Mouse (Mus musculus) small intestine, adult 2 months (tissue): Measurements from ENCODE around the gene Grhl3.

Experiments
- CTCF ChIP-seq: fragments of 200-500 bp; IDR thresholded peaks from 2 replicates; pipeline ENCODE4 v1.5.1; 2012; ENCODE audit warnings: low read depth, mild to moderate bottlenecking, control low read depth, inconsistent platforms, low read length, moderate library complexity, mixed read lengths; ENCODE audit not compliant: insufficient replicate concordance, insufficient read length; ENCODE audit errors: extremely low read depth
- POLR2A ChIP-seq: fragments of 200-500 bp; IDR thresholded peaks from 2 replicates; pipeline ENCODE4 v1.6.1; 2012; ENCODE audit warnings: low read depth, mild to moderate bottlenecking, control low read depth, inconsistent platforms, low read length, moderate library complexity

GRCm38 (mm10) chr4:135591086-135591485 is 17.7 kb upstream of the Grhl3 start:
- no peak for TF ChIP-seq CTCF
- TF ChIP-seq POLR2A = no peak
